Mouse (Mus musculus): ENCODE results near the gene Hnrnpa2b1. TPM values are rescaled to one million over a fixed set of nuclear protein-coding genes. Genes with fewer than 3 reads are reported as not detected.

The Hnrnpa2b1 gene
- total RNA-seq, 2 experiments from 2014 or later = 1,039 to 1,149 TPM

DNA sequence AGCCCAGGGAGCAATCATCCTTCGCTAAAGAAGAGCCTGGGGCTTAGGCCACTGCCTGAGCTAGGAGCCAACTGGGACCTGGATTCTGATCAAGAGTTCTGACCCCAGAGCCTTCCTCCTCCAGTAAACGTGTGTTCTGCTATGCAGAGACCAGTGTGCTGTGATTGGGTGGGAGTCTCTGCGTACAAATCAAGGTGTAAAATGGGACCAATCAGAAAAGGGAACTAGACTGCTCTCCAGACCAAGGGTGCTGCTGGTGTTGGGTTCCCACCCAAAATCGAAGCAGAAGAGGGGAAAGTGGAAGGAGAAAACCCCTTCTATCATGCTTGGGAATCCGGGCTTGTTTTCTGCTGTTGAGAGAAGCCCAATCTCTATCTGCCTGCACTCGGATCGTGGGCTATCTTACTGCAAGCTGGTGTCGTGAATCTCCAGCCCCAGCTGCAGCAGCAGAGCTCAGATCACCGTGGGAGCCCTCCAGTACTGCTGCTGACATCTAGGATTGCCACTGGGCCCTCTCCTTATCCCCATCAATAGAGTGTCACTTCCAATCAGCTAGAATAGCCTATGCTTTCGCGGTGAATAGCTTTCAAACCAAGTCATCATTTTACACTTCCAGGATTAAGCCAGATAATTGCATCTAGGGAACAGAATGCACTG lies 46.1 kb downstream of the Hnrnpa2b1 start:
- no peak for ATAC-seq (ENCODE audit: poor library complexity, severe bottlenecking)

GRCm38 (mm10) chr6:51417306-51417936 lies 52.3 kb downstream of the Hnrnpa2b1 start:
- no peak for ATAC-seq (ENCODE audit: poor library complexity, severe bottlenecking)

GRCm38 (mm10) chr6:51416433-51416832 lies 53.3 kb downstream of the Hnrnpa2b1 start:
- ATAC-seq (ENCODE audit: poor library complexity, severe bottlenecking) = no peak

Other genes starting within 250 kb of the Hnrnpa2b1 start
- gene Nfe2l3, start 37.2 kb downstream of the Hnrnpa2b1 start, total RNA-seq (2015) = 0.11 TPM in 1 of 2 replicates, not detected in the other
- 0.48 TPM in 1 of 2 replicates, not detected in the other for gene Nfe2l3, start 37.2 kb downstream of the Hnrnpa2b1 start, total RNA-seq (2017)
- 179 and 190 TPM in 2 replicates for gene Cbx3, start 466 bp upstream of the Hnrnpa2b1 start, total RNA-seq (2015)
- gene Cbx3, start 466 bp upstream of the Hnrnpa2b1 start, total RNA-seq (2017) = 242 and 272 TPM in 2 replicates
- 126 and 133 TPM in 2 replicates for gene Snx10, start 54.0 kb upstream of the Hnrnpa2b1 start, total RNA-seq (2015)
- 114 and 125 TPM in 2 replicates for gene Snx10, start 54.0 kb upstream of the Hnrnpa2b1 start, total RNA-seq (2017)

Measured in megakaryocyte, adult 5-6 weeks (primary cell).